Mouse (Mus musculus): Measurements from ENCODE around the gene Babam1. TPM values are rescaled to one million over a fixed set of nuclear protein-coding genes. Genes with fewer than 3 reads are reported as not detected.
"Not testable (repeated sequence)": the region's sequence is repeated elsewhere in the genome, so short reads cannot be mapped to it uniquely, and the experiment has no call there.

The Babam1 gene
- total RNA-seq, 2 experiments from 2014 or later: 59.2 to 71.2 TPM

DNA sequence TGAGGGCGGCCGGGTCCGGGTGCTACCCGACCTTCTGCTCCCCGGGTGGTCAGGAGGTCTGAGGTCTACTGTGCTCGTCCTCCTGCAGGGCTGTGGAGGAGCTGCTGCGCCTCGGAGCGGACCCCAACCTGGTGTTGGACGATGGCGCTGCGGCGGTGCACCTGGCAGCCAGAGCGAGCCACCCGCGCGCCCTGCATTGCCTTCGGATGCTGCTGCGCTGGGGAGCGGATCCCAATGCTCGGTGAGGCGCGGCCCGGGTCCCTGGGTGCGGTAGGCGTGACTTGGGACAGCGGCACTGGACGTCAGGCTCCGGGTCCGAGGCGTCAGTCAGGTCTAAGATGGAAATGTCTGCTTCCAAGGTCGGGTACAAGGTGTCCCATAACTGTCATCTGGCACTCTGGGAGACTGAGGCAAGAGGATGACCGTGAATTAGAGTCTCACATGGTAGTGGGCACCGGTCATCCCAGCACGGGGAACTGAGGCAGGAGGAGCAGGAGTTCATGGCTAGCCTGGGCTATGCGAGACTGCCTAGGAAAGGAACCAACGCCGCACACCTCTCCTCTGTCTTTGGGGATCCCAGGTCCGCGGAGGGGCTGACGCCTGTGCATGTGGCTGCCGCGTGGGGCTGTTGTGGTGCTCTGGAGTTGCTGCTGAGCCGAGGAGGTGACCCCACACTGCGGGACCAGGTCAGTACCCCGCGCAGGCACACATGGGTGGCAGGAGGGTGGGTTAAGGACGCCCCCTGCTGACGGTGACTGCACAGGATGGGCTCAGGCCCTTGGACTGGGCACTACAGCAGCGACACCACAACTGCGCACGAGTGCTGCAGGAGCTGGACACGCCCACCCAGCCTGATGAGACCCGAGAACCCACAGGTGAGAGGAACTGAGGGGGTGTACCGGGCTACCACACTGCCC lies 9.7 kb downstream of the Babam1 start:
- DNase-seq: no peak

DNA sequence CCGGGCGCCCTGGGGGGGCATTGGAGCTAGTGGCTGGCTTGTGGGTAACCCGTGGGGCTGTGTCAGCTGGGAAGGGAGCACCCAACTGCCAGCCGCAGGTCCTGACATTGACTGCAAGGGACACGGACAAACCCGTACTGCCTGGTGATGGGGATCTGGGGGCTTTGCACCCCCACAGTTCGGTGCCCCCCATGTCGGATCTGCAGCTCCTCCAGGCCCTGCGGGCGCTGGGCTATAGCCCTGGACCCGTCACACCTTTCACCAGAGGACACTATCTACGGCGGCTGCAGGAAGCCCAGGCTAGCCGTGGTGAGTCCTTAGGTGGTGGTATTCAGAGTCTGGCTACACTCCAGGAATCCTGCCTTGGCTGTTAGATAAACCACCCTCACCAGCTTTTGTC lies 10.8 kb downstream of the Babam1 start:
- no peak for DNase-seq

DNA sequence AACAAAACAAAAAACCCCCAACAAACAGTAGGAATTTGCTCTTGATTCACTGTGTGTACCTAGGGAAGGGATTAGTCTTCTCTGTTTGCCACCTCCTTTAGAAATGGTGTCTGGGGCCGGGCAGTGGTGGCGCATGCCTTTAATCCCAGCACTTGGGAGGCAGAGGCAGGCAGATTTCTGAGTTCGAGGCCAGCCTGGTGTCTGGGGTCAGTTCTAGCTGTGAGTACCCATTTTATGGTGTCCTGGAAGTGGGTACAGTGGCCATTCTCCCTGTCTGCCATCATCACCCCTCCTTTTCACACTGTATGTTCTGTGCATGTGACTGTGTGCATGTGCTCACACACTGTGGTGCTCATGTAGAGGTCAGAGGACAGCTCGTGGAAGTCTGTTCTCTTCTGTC lies 11.6 kb downstream of the Babam1 start:
- no peak for DNase-seq

DNA sequence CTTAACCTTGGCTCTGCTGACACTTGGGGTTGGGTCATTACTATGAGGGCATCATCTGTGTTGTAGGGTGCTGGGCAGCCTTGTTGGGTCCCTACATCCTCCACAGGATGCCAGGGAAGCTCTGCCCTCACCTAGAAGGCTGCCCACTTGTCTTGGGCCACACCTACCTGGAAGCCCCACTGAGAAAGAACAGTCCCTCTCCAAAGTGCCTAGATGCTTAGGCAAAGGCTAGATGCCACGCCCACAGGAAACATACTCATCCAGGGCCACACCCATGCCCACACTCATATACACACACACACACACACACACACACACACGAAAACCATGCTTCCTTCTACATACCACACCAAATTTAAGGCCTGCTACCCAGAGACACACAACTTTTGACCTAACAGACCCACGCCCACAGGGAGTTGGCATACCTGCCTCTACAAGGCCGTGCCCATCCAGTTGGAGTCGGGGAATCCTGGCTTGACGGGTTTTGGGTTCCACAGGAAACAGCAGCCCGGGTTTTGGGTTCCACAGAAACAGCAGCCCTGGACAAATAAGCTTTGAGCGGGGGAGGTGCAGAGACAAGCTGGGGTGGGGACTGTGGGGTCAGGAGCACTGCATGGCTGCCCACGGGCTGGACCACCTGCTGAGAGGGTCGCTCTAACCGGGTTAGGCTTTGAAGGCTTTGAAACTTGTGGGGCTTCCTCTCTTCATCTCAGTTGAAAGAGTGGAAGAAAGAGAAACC lies 15.0 kb downstream of the Babam1 start:
- no peak for DNase-seq

DNA sequence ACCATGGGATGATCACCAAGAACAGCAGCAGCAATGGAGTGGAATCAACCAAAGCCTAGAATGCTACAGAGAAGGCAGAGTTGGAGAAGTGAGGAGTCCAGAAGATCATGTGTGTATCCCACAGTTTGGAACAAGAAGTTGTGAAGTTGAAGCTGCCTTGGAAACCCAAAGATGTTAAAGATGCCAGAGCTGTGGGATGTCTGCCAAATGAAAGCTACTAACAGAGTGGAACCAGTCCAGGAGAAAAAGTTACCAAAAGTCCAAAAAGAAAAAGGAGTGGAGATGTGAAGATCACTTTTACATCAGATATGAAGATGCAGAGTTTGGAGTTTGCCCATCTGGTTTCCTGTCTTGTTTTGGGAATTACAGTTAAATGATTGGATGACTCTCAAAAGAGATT lies 25.5 kb downstream of the Babam1 start:
- no peak for DNase-seq

DNA sequence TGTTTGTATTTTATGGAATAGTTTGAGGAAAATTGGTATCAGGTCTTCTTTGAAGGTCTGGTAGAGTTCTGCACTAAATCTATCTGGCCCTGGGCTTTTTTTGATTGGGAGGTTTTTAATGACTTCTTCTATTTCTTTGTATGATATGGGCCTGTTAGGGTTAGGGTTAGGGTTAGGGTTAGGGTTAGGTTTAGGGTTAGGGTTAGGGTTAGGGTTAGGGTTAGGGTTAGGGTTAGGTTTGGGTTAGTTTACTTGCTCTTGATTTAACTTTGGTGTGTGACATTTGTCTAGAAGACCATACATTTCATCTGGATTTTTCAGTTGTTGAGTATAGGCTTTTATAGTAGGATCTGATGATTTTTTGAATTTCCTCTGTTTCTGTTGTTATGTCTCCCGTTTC lies 36.3 kb downstream of the Babam1 start:
- not testable (repeated sequence) for DNase-seq

DNA sequence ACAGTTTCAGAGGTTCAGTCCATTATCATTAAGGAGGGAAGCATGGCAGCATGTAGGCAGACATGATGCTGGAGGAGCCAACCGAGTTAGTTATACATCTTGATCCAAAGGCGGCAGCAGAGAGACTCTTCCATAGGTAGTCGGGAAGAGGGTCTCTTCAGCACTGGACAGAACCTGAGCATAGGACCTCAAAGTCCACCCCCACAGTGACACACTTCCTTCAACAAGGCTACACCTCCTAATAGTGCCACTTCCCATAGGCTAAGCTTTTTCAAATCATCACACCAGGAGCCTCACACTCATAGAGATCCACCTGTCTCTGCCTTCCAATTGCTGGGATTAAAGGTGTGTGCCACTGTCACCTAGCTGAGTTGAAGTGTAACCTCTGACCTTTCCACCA lies 40.4 kb downstream of the Babam1 start:
- no peak for DNase-seq

DNA sequence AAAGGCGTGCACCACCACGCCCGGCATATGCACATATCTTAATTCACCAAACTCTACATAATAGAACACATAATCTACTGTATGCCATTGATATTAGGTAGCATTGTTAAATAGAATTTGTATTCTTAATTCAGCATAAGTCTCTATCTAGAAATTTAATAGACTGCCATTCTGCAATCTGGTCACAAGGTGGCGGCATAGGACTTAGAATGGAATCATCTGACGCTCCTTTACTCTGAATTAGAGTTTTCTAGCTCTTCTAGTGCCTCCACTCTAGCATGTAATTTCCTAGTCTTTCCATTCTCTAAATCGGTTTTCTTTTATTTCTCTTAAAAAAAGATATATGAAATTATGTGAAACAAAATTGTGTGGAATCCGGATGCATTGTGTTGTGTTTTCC lies 44.7 kb downstream of the Babam1 start:
- DNase-seq: no peak

DNA sequence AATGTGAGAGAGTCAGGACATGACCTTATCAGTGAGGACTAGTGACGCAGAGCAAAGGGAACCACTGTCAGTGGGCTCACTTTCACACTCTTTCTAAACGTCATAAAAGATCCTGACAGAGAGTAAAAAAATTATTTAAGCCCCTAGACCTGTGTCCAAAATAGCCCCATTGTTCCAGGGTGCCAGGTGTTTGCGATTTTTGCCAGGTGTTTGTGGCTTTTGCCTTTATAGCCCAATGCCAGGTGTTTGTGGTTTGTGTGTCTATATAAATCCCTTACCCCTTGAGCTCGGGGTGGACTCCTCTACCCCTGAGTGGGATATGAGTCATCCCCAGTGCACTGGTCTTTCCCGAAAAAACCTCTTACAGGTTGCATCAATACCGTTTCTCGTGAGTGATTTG lies 48.4 kb downstream of the Babam1 start:
- no peak for DNase-seq

DNA sequence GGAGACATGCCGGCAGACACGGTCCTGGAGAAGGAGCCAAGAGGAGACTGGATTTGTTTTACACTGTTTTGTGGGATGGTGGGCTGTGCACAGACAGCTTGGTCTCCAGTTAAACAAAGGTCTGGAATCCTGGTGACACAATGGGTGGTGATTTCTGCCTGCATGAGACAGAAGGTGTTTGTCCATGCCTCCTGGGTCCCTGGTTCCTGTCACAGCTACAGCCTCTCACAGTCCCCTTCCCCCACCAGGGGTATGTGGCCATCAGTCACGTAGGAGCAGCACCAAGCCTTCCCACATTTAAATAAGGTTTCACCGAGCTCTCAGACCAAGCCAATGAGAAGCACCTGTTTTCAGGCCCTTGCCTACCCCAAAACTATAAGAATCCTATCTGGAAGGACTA lies 54.7 kb downstream of the Babam1 start:
- no peak for DNase-seq

DNA sequence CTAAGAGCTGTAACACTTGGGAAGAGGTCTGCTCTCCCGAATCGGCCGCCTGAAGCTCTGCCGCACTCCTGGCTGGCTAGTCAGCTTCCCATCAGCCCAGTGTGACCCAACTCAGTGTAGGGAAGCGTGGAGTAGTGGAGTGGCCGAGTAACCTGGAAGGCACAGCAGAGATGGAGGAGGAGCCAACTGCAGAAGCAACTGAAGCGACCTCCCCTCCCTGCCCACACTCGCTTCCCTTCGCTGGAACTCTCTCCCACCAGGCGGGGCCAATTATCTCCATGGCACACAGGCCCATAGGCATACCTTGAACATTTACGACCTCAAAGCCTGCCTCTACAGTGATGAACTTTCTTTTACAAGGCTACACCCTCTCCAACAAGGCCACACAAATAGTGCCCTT lies 55.1 kb downstream of the Babam1 start:
- DNase-seq: no peak

DNA sequence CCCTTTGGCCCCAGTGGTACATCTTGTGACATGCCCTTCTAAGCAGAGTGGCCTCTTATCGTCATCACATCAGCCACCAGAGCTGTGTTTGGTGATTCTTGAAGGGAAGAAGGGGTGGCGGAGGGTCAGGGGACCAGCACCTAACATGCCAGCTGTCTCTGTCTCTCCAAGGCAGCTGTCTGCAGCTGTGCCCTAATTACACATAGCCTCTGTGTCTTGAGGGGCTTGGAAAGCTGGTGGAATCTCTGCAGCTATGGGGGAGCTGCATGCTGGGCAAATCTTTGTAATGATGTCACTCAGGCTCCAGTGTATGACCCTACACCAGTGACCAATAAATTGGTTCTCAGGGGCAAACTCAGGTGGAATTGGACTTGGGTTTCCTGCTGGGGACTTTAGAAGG lies 56.0 kb downstream of the Babam1 start:
- DNase-seq: no peak

Other genes with a start within 250 kb of the Babam1 start
- 10 to 100 TPM in 1 of 2 experiments, 1 to 10 TPM in 1; 9.1 to 12.2 TPM for gene Myo9b, start 124.1 kb upstream of the Babam1 start, total RNA-seq (2021)
- gene Haus8, start 123.9 kb upstream of the Babam1 start, total RNA-seq (2021): 10 to 100 TPM in 1 of 2 experiments, 1 to 10 TPM in 1; 7.4 to 11.3 TPM
- 10 to 100 TPM; 84.5 to 94.4 TPM for gene Use1, start 30.0 kb upstream of the Babam1 start, total RNA-seq (2021)
- gene Ocel1, start 25.6 kb upstream of the Babam1 start, total RNA-seq (2021): 1 to 10 TPM; 6.9 to 8.0 TPM
- gene Nr2f6, start 14.9 kb upstream of the Babam1 start, total RNA-seq (2021): 10 to 100 TPM; 21.6 to 21.7 TPM
- 1 to 10 TPM; 5.5 to 9.9 TPM for gene Ushbp1, start 1.1 kb upstream of the Babam1 start, total RNA-seq (2021)
- under 1 TPM; 0.20 to 0.29 TPM for gene Ankle1, start 9.1 kb downstream of the Babam1 start, total RNA-seq (2021)
- 10 to 100 TPM; 27.6 to 28.9 TPM for gene Abhd8, start 66.8 kb downstream of the Babam1 start, total RNA-seq (2021)
- gene Mrpl34, start 68.1 kb downstream of the Babam1 start, total RNA-seq (2021): 10 to 100 TPM; 62.6 to 75.2 TPM
- gene Dda1, start 72.3 kb downstream of the Babam1 start, total RNA-seq (2021): 10 to 100 TPM; 23.9 to 24.9 TPM
- 10 to 100 TPM; 17.1 to 18.4 TPM for gene Ano8, start 89.1 kb downstream of the Babam1 start, total RNA-seq (2021)
- gene Gtpbp3, start 91.2 kb downstream of the Babam1 start, total RNA-seq (2021): 10 to 100 TPM in 1 of 2 experiments, 1 to 10 TPM in 1; 9.6 to 11.5 TPM
- gene Plvap, start 114.9 kb downstream of the Babam1 start, total RNA-seq (2021): 10 to 100 TPM in 1 of 2 experiments, 1 to 10 TPM in 1; 8.4 to 22.5 TPM
- not detected for gene Ccdc194, start 128.8 kb downstream of the Babam1 start, total RNA-seq (2021)
- gene Bst2, start 140.6 kb downstream of the Babam1 start, total RNA-seq (2021): 1 to 10 TPM; 7.6 to 8.9 TPM
- 10 to 100 TPM; 23.0 to 23.6 TPM for gene Mvb12a, start 146.1 kb downstream of the Babam1 start, total RNA-seq (2021)
- gene Tmem221, start 162.0 kb downstream of the Babam1 start, total RNA-seq (2021): not detected
- gene Nxnl1, start 169.7 kb downstream of the Babam1 start, total RNA-seq (2021): under 1 TPM in 1 of 2 experiments, not detected in 1; 0.24 TPM
- gene Slc27a1, start 172.0 kb downstream of the Babam1 start, total RNA-seq (2021): 10 to 100 TPM; 62.6 to 62.9 TPM
- gene Pgls, start 195.3 kb downstream of the Babam1 start, total RNA-seq (2021): 10 to 100 TPM; 26.3 to 26.9 TPM
- under 1 TPM; 0.29 to 0.38 TPM for gene Fam129c, start 200.8 kb downstream of the Babam1 start, total RNA-seq (2021)
- gene Colgalt1, start 214.1 kb downstream of the Babam1 start, total RNA-seq (2021): 10 to 100 TPM; 35.3 to 36.0 TPM